Mouse (Mus musculus): ENCODE data around the gene Trmt61a. TPM values are rescaled to one million over a fixed set of nuclear protein-coding genes. Genes with fewer than 3 reads are reported as not detected.

Trmt61a gene
- polyA plus RNA-seq, 1 experiment from 2014 or later: 20.9 TPM

GRCm38 (mm10) chr12:111724638-111725337, 46.9 kb downstream of the Trmt61a start:
- Histone ChIP-seq H3K27ac (no peak overlapping the region), H3K9me3 (replicated peaks) (no peaks in the 10 kb centered on the region), H3K27me3 (replicated peaks) (no peaks in the 10 kb centered on the region), H3K9ac (no peak overlapping the region), H3K4me3 (no peak overlapping the region), H3K4me2 (no peak overlapping the region), H3K4me1 (peaks cover 8% of the 10 kb centered on the region; the same call in 1 of the 2 replicates), H3K36me3 (peaks cover 62% of the 10 kb centered on the region)
- 72% methylated on average over 6 of the region's 6 CpGs for WGBS (ENCODE audit: insufficient replicate concordance)
- no peak for ATAC-seq

- Histone ChIP-seq H3K4me3 (no peak overlapping the region), H3K27ac (no peak overlapping the region), H3K4me1 (peaks cover 8% of the 10 kb centered on the region; the same call in 1 of the 2 replicates), H3K4me2 (no peak overlapping the region), H3K9me3 (replicated peaks) (no peaks in the 10 kb centered on the region), H3K36me3 (peaks cover 66% of the 10 kb centered on the region), H3K9ac (no peak overlapping the region), H3K27me3 (replicated peaks) (no peaks in the 10 kb centered on the region)
- 77% methylated on average over 12 of the region's 12 CpGs for WGBS (ENCODE audit: insufficient replicate concordance)
- no peak for ATAC-seq
Measured at GRCm38 (mm10) chr12:111725338-111726121, 47.6 kb downstream of the Trmt61a start.

- WGBS (ENCODE audit: insufficient replicate concordance): 45% methylated on average over 4 of the region's 4 CpGs
- Histone ChIP-seq H3K36me3 (peaks cover 68% of the 10 kb centered on the region), H3K9me3 (replicated peaks) (no peaks in the 10 kb centered on the region), H3K4me1 (peaks cover 8% of the 10 kb centered on the region; the same call in 1 of the 2 replicates), H3K27me3 (replicated peaks) (no peaks in the 10 kb centered on the region), H3K4me2 (no peak overlapping the region), H3K9ac (no peak overlapping the region), H3K4me3 (no peak overlapping the region), H3K27ac (no peak overlapping the region)
- ATAC-seq: no peak
Measured at GRCm38 (mm10) chr12:111726122-111726463, 48.2 kb downstream of the Trmt61a start.

- no peak for ATAC-seq
- 79% methylated on average over 1 of the region's 1 CpGs for whole genome bisulfite sequencing (ENCODE audit: insufficient replicate concordance)
- Histone ChIP-seq H3K27ac (no peak overlapping the region), H3K9me3 (replicated peaks) (no peaks in the 10 kb centered on the region), H3K9ac (no peak overlapping the region), H3K36me3 (peaks cover 73% of the 10 kb centered on the region), H3K27me3 (replicated peaks) (no peaks in the 10 kb centered on the region), H3K4me2 (no peak overlapping the region), H3K4me3 (no peak overlapping the region), H3K4me1 (peaks cover 21% of the 10 kb centered on the region)
Measured at GRCm38 (mm10) chr12:111727956-111728355, 50.1 kb downstream of the Trmt61a start.

- Histone ChIP-seq H3K36me3 (peaks cover 38% of the 10 kb centered on the region), H3K27me3 (replicated peaks) (no peaks in the 10 kb centered on the region), H3K9me3 (replicated peaks) (no peaks in the 10 kb centered on the region), H3K4me2 (peak overlapping the region; percentile 38), H3K27ac (no peak overlapping the region), H3K4me1 (peaks cover 13% of the 10 kb centered on the region), H3K9ac (no peak overlapping the region), H3K4me3 (no peak overlapping the region)
- 29% methylated on average over 30 of the region's 30 CpGs for WGBS (ENCODE audit: insufficient replicate concordance)
- ATAC-seq: peak; percentile 84
Measured at GRCm38 (mm10) chr12:111731822-111732807, 54.2 kb downstream of the Trmt61a start.

- H3K4me3 ChIP-seq: no peak overlapping the region
- peaks cover 13% of the 10 kb centered on the region for H3K4me1 ChIP-seq
- no peak overlapping the region for H3K4me2 ChIP-seq
- no peaks in the 10 kb centered on the region for H3K27me3 ChIP-seq (replicated peaks)
- H3K9me3 ChIP-seq (replicated peaks): no peaks in the 10 kb centered on the region
- WGBS (ENCODE audit: insufficient replicate concordance): 72% methylated on average over 5 of the region's 5 CpGs
- H3K9ac ChIP-seq: no peak overlapping the region
- peaks cover 32% of the 10 kb centered on the region for H3K36me3 ChIP-seq
- peak; percentile 23; the same call in 1 of the 2 replicates for ATAC-seq
- no peak overlapping the region for H3K27ac ChIP-seq
Measured at GRCm38 (mm10) chr12:111732921-111733320, 55.0 kb downstream of the Trmt61a start.

Other genes starting within 250 kb of the Trmt61a start
- gene Tnfaip2, start 235.6 kb upstream of the Trmt61a start, polyA plus RNA-seq (2016; fragmentation: Nextera tagmentation; extraction: Ambion mirVana): 88.6 and 94.9 TPM in 2 replicates
- 1.8 and 2.4 TPM in 2 replicates for gene Gm266, start 192.3 kb upstream of the Trmt61a start, polyA plus RNA-seq (2016; fragmentation: Nextera tagmentation; extraction: Ambion mirVana)
- gene Eif5, start 140.1 kb upstream of the Trmt61a start, polyA plus RNA-seq (2016; fragmentation: Nextera tagmentation; extraction: Ambion mirVana): 664 and 670 TPM in 2 replicates
- 32.9 and 35.2 TPM in 2 replicates for gene Mark3, start 103.6 kb upstream of the Trmt61a start, polyA plus RNA-seq (2016; fragmentation: Nextera tagmentation; extraction: Ambion mirVana)
- 54.1 and 54.6 TPM in 2 replicates for gene Ckb, start 5.8 kb upstream of the Trmt61a start, polyA plus RNA-seq (2016; fragmentation: Nextera tagmentation; extraction: Ambion mirVana)
- 28.4 and 28.5 TPM in 2 replicates for gene Bag5, start 35.2 kb downstream of the Trmt61a start, polyA plus RNA-seq (2016; fragmentation: Nextera tagmentation; extraction: Ambion mirVana)
- gene Apopt1, start 35.2 kb downstream of the Trmt61a start, polyA plus RNA-seq (2016; fragmentation: Nextera tagmentation; extraction: Ambion mirVana): 36.3 and 36.5 TPM in 2 replicates
- 35.6 TPM in 2 replicates for gene Klc1, start 80.7 kb downstream of the Trmt61a start, polyA plus RNA-seq (2016; fragmentation: Nextera tagmentation; extraction: Ambion mirVana)
- 7.7 and 8.2 TPM in 2 replicates for gene Xrcc3, start 135.8 kb downstream of the Trmt61a start, polyA plus RNA-seq (2016; fragmentation: Nextera tagmentation; extraction: Ambion mirVana)
- 60.6 and 61.9 TPM in 2 replicates for gene Zfyve21, start 136.1 kb downstream of the Trmt61a start, polyA plus RNA-seq (2016; fragmentation: Nextera tagmentation; extraction: Ambion mirVana)
- 7.3 and 8.1 TPM in 2 replicates for gene Ppp1r13b, start 230.0 kb downstream of the Trmt61a start, polyA plus RNA-seq (2016; fragmentation: Nextera tagmentation; extraction: Ambion mirVana)